Mouse (Mus musculus): ENCODE results near the gene Tmem266.

DNA sequence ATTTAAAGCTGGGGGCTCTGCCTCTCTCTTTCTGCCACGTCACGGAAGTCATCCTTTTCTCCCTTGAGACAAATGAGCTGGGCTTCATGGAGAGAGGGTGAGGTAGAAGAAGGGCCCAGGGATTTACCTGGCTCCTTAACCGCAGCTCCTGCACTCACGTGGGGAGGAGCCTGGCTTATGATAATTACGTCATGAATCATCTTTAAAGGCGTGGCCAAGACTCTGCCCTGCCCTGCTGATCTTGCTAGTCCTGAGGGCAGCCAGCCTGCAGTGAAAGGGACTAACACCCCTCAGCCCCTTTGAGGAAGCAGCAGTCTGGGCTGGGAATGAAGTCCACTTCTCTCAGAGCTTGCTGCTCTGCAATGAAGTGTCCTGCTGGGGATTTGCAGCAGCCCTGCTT, 84.4 kb downstream of the Tmem266 start:
- TF ChIP-seq EP300 (optimal IDR thresholded peaks at IDR 0.05) (no peak), CTCF (IDR thresholded peaks at IDR 0.05; ENCODE audit: low read depth) (no peak)
